Mouse (Mus musculus) MEL (cell line): ENCODE measurements at regions not wholly inside any gene's neighbourhood (a gene's known extent, or its start where the extent isn't known, plus 50 kb on each side); places are given as distances from the start of the nearest gene placed in this dataset.

Experiments used
- DNase-seq: peaks from one replicate; pipeline ENCODE4 v3.0.0; 2011; ENCODE audit warnings: low read depth, low spot score
- H3K27ac ChIP-seq: 2 replicates; pipeline ENCODE4 v1.5.1; 2012; ENCODE audit warnings: low read depth, mild to moderate bottlenecking, control low read depth, low read length, moderate library complexity; ENCODE audit not compliant: control insufficient read depth
- H3K27me3 ChIP-seq, 2 experiments: fragments of 150-350 bp in 1 of 2; sonication (generic) in 1 of 2; 2 replicates each; pipeline ENCODE4 v1.6.1; 2012; ENCODE audit warnings: low read length in 2 of 2, mild to moderate bottlenecking in 2 of 2, improper control_type of control experiment in 1 of 2, moderate library complexity in 1 of 2; ENCODE audit not compliant: insufficient read depth in 2 of 2, control insufficient read depth in 1 of 2
- H3K36me3 ChIP-seq, 2 experiments: 2 replicates each; pipeline ENCODE4 v1.6.1; 2012 to 2014; ENCODE audit warnings: low read length in 2 of 2, improper control_type of control experiment in 1 of 2, inconsistent platforms in 1 of 2, mild to moderate bottlenecking in 1 of 2; ENCODE audit not compliant: insufficient read depth in 2 of 2, control insufficient read depth in 1 of 2
- H3K4me1 ChIP-seq, 2 experiments: fragments of 150-350 bp in 1 of 2; sonication (generic) in 1 of 2; 2 replicates each; pipeline ENCODE4 v1.6.1; 2012; ENCODE audit warnings: low read length in 2 of 2, improper control_type of control experiment in 1 of 2, mild to moderate bottlenecking in 1 of 2; ENCODE audit not compliant: insufficient read depth in 2 of 2, control insufficient read depth in 1 of 2
- H3K4me3 ChIP-seq, 2 experiments: fragments of 150-350 bp in 1 of 2; sonication (generic) in 1 of 2; 2 replicates each; pipeline ENCODE4 v1.5.1; 2012; ENCODE audit warnings: low read depth in 2 of 2, low read length in 2 of 2, mild to moderate bottlenecking in 2 of 2, moderate library complexity in 2 of 2, control low read depth in 1 of 2, improper control_type of control experiment in 1 of 2; ENCODE audit not compliant: control insufficient read depth in 1 of 2, insufficient read depth in 1 of 2
- H3K79me2 ChIP-seq: 2 replicates; pipeline ENCODE4 v1.6.1; 2012; ENCODE audit warnings: mild to moderate bottlenecking, low read length, moderate library complexity; ENCODE audit not compliant: control insufficient read depth, poor library complexity, insufficient read depth
- H3K9ac ChIP-seq: 2 replicates; pipeline ENCODE4 v1.6.1; 2012; ENCODE audit warnings: low read depth, mild to moderate bottlenecking, control low read depth, low read length, moderate library complexity; ENCODE audit not compliant: control insufficient read depth, poor library complexity, severe bottlenecking
- H3K9me3 ChIP-seq: fragments of 150-350 bp; sonication (generic); replicated peaks from 2 replicates; pipeline ENCODE4 v1.6.1; 2012; ENCODE audit warnings: mild to moderate bottlenecking, low read length, improper control_type of control experiment, moderate library complexity; ENCODE audit not compliant: insufficient read depth
- BHLHE40 ChIP-seq: IDR thresholded peaks from 2 replicates; pipeline ENCODE4 v1.6.1; 2012; ENCODE audit warnings: low read depth, mild to moderate bottlenecking, inconsistent platforms, low read length, improper control_type of control experiment, borderline replicate concordance
- CHD1 ChIP-seq: IDR thresholded peaks from 2 replicates; pipeline ENCODE4 v1.6.1; 2012; ENCODE audit warnings: low read depth, mild to moderate bottlenecking, inconsistent platforms, low read length, improper control_type of control experiment
- CHD2 ChIP-seq: IDR thresholded peaks from 2 replicates; pipeline ENCODE4 v1.6.1; 2011; ENCODE audit warnings: low read length, improper control_type of control experiment
- CTCF ChIP-seq, 3 experiments: IDR thresholded peaks in 2 of 3; conservative IDR thresholded peaks in 1 of 3; 2 replicates each; pipeline ENCODE4 v1.5.1; 2011 to 2012; ENCODE audit warnings: low read length in 3 of 3, low read depth in 2 of 3, mild to moderate bottlenecking in 2 of 3, improper control_type of control experiment in 1 of 3, inconsistent platforms in 1 of 3, mixed read lengths in 1 of 3, moderate library complexity in 1 of 3; ENCODE audit not compliant: control insufficient read depth in 1 of 3, insufficient read depth in 1 of 3, poor library complexity in 1 of 3, severe bottlenecking in 1 of 3
- EP300 ChIP-seq, 2 experiments: IDR thresholded peaks; 2 replicates each; pipeline ENCODE4 v1.6.1; 2011; ENCODE audit warnings: improper control_type of control experiment in 2 of 2, low read length in 2 of 2, low read depth in 1 of 2, mild to moderate bottlenecking in 1 of 2
- HCFC1 ChIP-seq: IDR thresholded peaks from 2 replicates; pipeline ENCODE4 v1.6.1; 2012; ENCODE audit warnings: low read depth, mild to moderate bottlenecking, inconsistent platforms, low read length, improper control_type of control experiment, moderate library complexity
- KAT2A ChIP-seq: conservative IDR thresholded peaks from 2 replicates; pipeline ENCODE4 v1.6.1; 2012; ENCODE audit warnings: low read depth, low read length, improper control_type of control experiment, inconsistent platforms
- MAFK ChIP-seq: IDR thresholded peaks from 2 replicates; pipeline ENCODE4 v1.6.1; 2011; ENCODE audit warnings: low read depth, mild to moderate bottlenecking, low read length, improper control_type of control experiment, borderline replicate concordance
- MXI1 ChIP-seq: IDR thresholded peaks from 2 replicates; pipeline ENCODE4 v1.6.1; 2011; ENCODE audit warnings: mild to moderate bottlenecking, low read depth, low read length, improper control_type of control experiment
- NRF1 ChIP-seq: IDR thresholded peaks from 2 replicates; pipeline ENCODE4 v1.6.1; 2014; ENCODE audit warnings: low read depth, mild to moderate bottlenecking, inconsistent platforms, low read length, improper control_type of control experiment, moderate library complexity; ENCODE audit not compliant: poor library complexity, insufficient read depth, severe bottlenecking
- POLR2A ChIP-seq, 2 experiments: IDR thresholded peaks; 2 replicates each; pipeline ENCODE4 v1.6.1; 2011 to 2012; ENCODE audit warnings: low read length in 2 of 2, mild to moderate bottlenecking in 2 of 2, control low read depth in 1 of 2, improper control_type of control experiment in 1 of 2, low read depth in 1 of 2, moderate library complexity in 1 of 2; ENCODE audit not compliant: control insufficient read depth in 1 of 2, insufficient read depth in 1 of 2, poor library complexity in 1 of 2
- RAD21 ChIP-seq: IDR thresholded peaks from 2 replicates; pipeline ENCODE4 v1.6.1; 2011; ENCODE audit warnings: mild to moderate bottlenecking, low read depth, low read length, improper control_type of control experiment
- SIN3A ChIP-seq: IDR thresholded peaks from 2 replicates; pipeline ENCODE4 v1.6.1; 2012; ENCODE audit warnings: low read length, improper control_type of control experiment, inconsistent platforms
- SMC3 ChIP-seq: IDR thresholded peaks from 2 replicates; pipeline ENCODE4 v1.6.1; 2011; ENCODE audit warnings: low read depth, low read length, improper control_type of control experiment
- TAL1 ChIP-seq: IDR thresholded peaks from 2 replicates; pipeline ENCODE4 v1.6.1; 2012; ENCODE audit warnings: mild to moderate bottlenecking, inconsistent platforms, low read length, moderate library complexity, mixed read lengths
- TBP ChIP-seq: IDR thresholded peaks from 2 replicates; pipeline ENCODE4 v1.8.0; 2011; ENCODE audit warnings: low read depth, low read length, improper control_type of control experiment
- UBTF ChIP-seq: IDR thresholded peaks from 2 replicates; pipeline ENCODE4 v1.6.1; 2012; ENCODE audit warnings: low read depth, mild to moderate bottlenecking, inconsistent platforms, low read length, improper control_type of control experiment, moderate library complexity, borderline replicate concordance; ENCODE audit not compliant: insufficient read depth
- USF1 ChIP-seq: IDR thresholded peaks from 2 replicates; pipeline ENCODE4 v1.6.1; 2014; ENCODE audit warnings: low read depth, mild to moderate bottlenecking, inconsistent platforms, low read length, improper control_type of control experiment, moderate library complexity
- USF2 ChIP-seq, 2 experiments: IDR thresholded peaks; 2 replicates each; pipeline ENCODE4 v1.6.1; 2011 to 2012; ENCODE audit warnings: improper control_type of control experiment in 2 of 2, low read length in 2 of 2, borderline replicate concordance in 1 of 2, inconsistent platforms in 1 of 2, low read depth in 1 of 2, mild to moderate bottlenecking in 1 of 2; ENCODE audit not compliant: insufficient read depth in 1 of 2
- ZC3H11A ChIP-seq: IDR thresholded peaks from 2 replicates; pipeline ENCODE4 v1.6.1; 2012; ENCODE audit warnings: low read depth, mild to moderate bottlenecking, inconsistent platforms, low read length, improper control_type of control experiment
- ZKSCAN1 ChIP-seq: IDR thresholded peaks from 2 replicates; pipeline ENCODE4 v1.6.1; 2012; ENCODE audit warnings: low read depth, mild to moderate bottlenecking, inconsistent platforms, low read length, improper control_type of control experiment, moderate library complexity
- ZNF384 ChIP-seq: IDR thresholded peaks from 2 replicates; pipeline ENCODE4 v1.6.1; 2012; ENCODE audit warnings: low read depth, mild to moderate bottlenecking, inconsistent platforms, low read length, improper control_type of control experiment

DNA sequence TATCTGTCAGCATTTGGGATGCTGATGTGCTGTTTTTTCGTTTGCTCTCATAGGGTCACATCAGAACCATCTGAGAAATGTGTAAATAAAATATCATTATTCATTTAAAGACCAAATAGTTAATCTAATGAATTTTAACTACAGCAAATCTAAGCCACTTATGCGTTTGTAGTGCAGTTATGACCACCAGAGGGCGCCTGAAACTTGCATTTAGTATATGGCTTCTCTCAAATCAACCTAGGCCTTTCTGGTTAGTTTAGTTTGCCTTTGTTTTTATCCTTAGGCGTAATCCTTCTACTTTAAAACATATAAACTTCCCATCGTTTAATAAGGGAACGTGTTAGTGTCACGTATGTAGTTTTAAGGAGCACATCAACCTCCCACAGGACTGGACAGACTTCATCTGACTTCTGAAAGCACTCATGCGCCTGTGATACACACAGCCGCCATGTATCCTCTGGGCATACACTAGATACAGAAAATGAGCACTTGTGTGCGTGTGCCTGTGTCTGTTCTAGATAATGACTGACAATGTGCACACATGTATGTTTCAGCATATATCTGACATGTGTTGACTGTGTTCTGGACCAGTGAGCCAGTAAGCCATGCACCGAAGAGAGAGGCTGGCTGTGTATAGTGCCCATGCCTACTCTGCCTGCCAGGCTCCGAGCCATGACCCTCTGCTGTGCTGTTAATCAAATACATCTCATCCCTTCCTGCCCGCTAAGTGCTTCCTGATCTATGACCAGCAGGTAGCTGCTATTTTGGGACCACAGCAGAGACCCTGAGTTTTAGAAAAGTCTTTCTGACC is 169.4 kb downstream of the Thbs2 start:
- DNase-seq = peak; percentile 75
- Histone ChIP-seq H3K4me1 (no peaks in the 10 kb centered on the region), H3K4me3 (no peak overlapping the region), H3K9ac (no peak overlapping the region), H3K27me3 (no peaks in the 10 kb centered on the region), H3K27ac (no peak overlapping the region), H3K36me3 (no peaks in the 10 kb centered on the region), H3K79me2 (no peaks in the 10 kb centered on the region), H3K9me3 (no peaks in the 10 kb centered on the region)
- TF ChIP-seq BHLHE40 (no peak), ZC3H11A (peak; percentile 76), NRF1 (no peak), HCFC1 (no peak), TAL1 (no peak), CHD2 (no peak), POLR2A (IDR thresholded peaks at IDR 0.05; ENCODE audit: control insufficient read depth in 1 of 2, insufficient read depth in 1 of 2, low read depth in 1 of 2, low read length in 2 of 2, poor library complexity in 1 of 2) (no peak), TBP (no peak), SIN3A (no peak), CHD1 (no peak), SMC3 (peak; percentile 88), CTCF (IDR thresholded peaks at IDR 0.05 in 2 of 3, conservative IDR thresholded peaks at IDR 0.05 in 1 of 3; ENCODE audit: control insufficient read depth in 1 of 3, insufficient read depth in 1 of 3, low read depth in 2 of 3, low read length in 3 of 3, poor library complexity in 1 of 3, severe bottlenecking in 1 of 3) (peak; percentile 44 to 78 (median 59); a peak in 5 of 6 replicates), RAD21 (peak; percentile 82), MXI1 (no peak), ZNF384 (no peak)

- H3K27ac ChIP-seq = no peak overlapping the region
- no peak overlapping the region for H3K4me3 ChIP-seq
- no peaks in the 10 kb centered on the region for H3K4me1 ChIP-seq
- H3K79me2 ChIP-seq = no peaks in the 10 kb centered on the region
- no peaks in the 10 kb centered on the region for H3K36me3 ChIP-seq
- H3K27me3 ChIP-seq = no peaks in the 10 kb centered on the region
- no peak for TF ChIP-seq MXI1
- no peak for TF ChIP-seq ZKSCAN1
- TF ChIP-seq EP300 (IDR thresholded peaks at IDR 0.05; ENCODE audit: low read depth in 1 of 2, low read length in 2 of 2) = no peak
- TF ChIP-seq USF2 (IDR thresholded peaks at IDR 0.05; ENCODE audit: borderline replicate concordance in 1 of 2, insufficient read depth in 1 of 2, low read depth in 1 of 2, low read length in 2 of 2) = no peak
- TF ChIP-seq HCFC1 = no peak
- no peak for TF ChIP-seq MAFK
- TF ChIP-seq UBTF = no peak
- no peak for TF ChIP-seq KAT2A
- no peak for TF ChIP-seq BHLHE40
- TF ChIP-seq USF1 = no peak
- no peak for TF ChIP-seq SIN3A
- H3K9ac ChIP-seq = no peak overlapping the region
- no peaks in the 10 kb centered on the region for H3K9me3 ChIP-seq
- DNase-seq = no peak
Measured at GRCm38 (mm10) chr17:14522011-14522410, 172.0 kb downstream of the Thbs2 start.
